Mouse (Mus musculus) intestine, embryonic 16.5 days (tissue): ENCODE data around the gene Fbxw20. TPM values are rescaled to one million over a fixed set of nuclear protein-coding genes. Genes with fewer than 3 reads are reported as not detected.
"Not testable (repeated sequence)": the region's sequence is repeated elsewhere in the genome, so short reads cannot be mapped to it uniquely, and the experiment has no call there.

ENCODE experiments used
- ATAC-seq: fragments of 200-750 bp; cut with Nextera tagmentation; 2 replicates; pipeline ENCODE4 v1.8.0; 2017; ENCODE audit warnings: moderate TSS enrichment, moderate library complexity
- H3K27ac ChIP-seq: fragments of 300-500 bp; sonication (generic); 2 replicates; pipeline ENCODE4 v1.5.1; 2014; ENCODE audit warnings: mild to moderate bottlenecking, low read length
- H3K27me3 ChIP-seq: fragments of 300-500 bp; sonication (generic); replicated peaks from 2 replicates; pipeline ENCODE4 v1.6.1; 2014; ENCODE audit warnings: low read length, control low read depth, mixed read lengths; ENCODE audit not compliant: control insufficient read depth, insufficient read depth
- H3K36me3 ChIP-seq: fragments of 300-500 bp; sonication (generic); 2 replicates; pipeline ENCODE4 v1.6.1; 2014; ENCODE audit warnings: low read length, control low read depth; ENCODE audit not compliant: control insufficient read depth, insufficient read depth
- H3K4me1 ChIP-seq: fragments of 300-500 bp; sonication (generic); 2 replicates; pipeline ENCODE4 v1.6.1; 2014; ENCODE audit warnings: low read length, control low read depth, mixed read lengths; ENCODE audit not compliant: control insufficient read depth, insufficient read depth
- H3K4me2 ChIP-seq: fragments of 300-500 bp; sonication (generic); 2 replicates; pipeline ENCODE4 v1.6.1; 2014; ENCODE audit warnings: low read depth, low read length, control low read depth
- H3K4me3 ChIP-seq: fragments of 300-500 bp; sonication (generic); 2 replicates; pipeline ENCODE4 v1.5.1; 2014; ENCODE audit warnings: mild to moderate bottlenecking, low read length
- H3K9ac ChIP-seq: fragments of 300-500 bp; sonication (generic); 2 replicates; pipeline ENCODE4 v1.6.1; 2014; ENCODE audit warnings: low read depth, low read length
- H3K9me3 ChIP-seq: fragments of 300-500 bp; sonication (generic); 2 replicates; pipeline ENCODE4 v1.6.1; 2016; ENCODE audit warnings: low read length, control low read depth; ENCODE audit not compliant: control insufficient read depth
- WGBS: fragments of 180-500 bp; shearing (Covaris S2); extraction: QIAGEN DNeasy Blood & Tissue Kit; methylation state at CpG from one replicate; pipeline ENCODE4 v1.1.7; 2014; 5-methylcytosine and 5-hydroxymethylcytosine counted together
- polyA plus RNA-seq: library from polyadenylated mRNA; unstranded; fragments of >200 nt; fragmentation: Nextera tagmentation; extraction: Ambion mirVana; gene quantifications from 2 replicates; pipeline ENCODE4 v1.2.1, GENCODE M21; 2015

Fbxw20 gene
- polyA plus RNA-seq = not detected in 2 replicates

GRCm38 (mm10) chr9:109234654-109235053 lies at the start of gene Fbxw20:
Gene Fbxw20 (minus strand): TSS chr9:109234754.
- H3K4me2 ChIP-seq = no peak within 1 kb of the TSS
- WGBS = 73% methylated on average over 1 of the region's 1 CpGs
- ATAC-seq = no peak
- H3K4me1 ChIP-seq = no peaks in the 10 kb centered on the region
- H3K36me3 ChIP-seq = no peaks in the 10 kb centered on the region
- no peaks in the 10 kb centered on the region for H3K27me3 ChIP-seq
- no peak within 1 kb of the TSS for H3K4me3 ChIP-seq
- no peaks in the 10 kb centered on the region for H3K9me3 ChIP-seq
- H3K27ac ChIP-seq = no peak within 1 kb of the TSS
- H3K9ac ChIP-seq = no peak within 1 kb of the TSS

- Histone ChIP-seq H3K27ac (no peak overlapping the region), H3K9ac (no peak overlapping the region), H3K4me2 (no peak overlapping the region), H3K4me3 (no peak overlapping the region), H3K4me1 (no peaks in the 10 kb centered on the region), H3K27me3 (no peaks in the 10 kb centered on the region), H3K36me3 (no peaks in the 10 kb centered on the region), H3K9me3 (no peaks in the 10 kb centered on the region)
- ATAC-seq = no peak
- 76% methylated on average over 2 of the region's 2 CpGs for WGBS
Observed at GRCm38 (mm10) chr9:109263041-109263440, 28.5 kb upstream of the Fbxw20 start.

DNA sequence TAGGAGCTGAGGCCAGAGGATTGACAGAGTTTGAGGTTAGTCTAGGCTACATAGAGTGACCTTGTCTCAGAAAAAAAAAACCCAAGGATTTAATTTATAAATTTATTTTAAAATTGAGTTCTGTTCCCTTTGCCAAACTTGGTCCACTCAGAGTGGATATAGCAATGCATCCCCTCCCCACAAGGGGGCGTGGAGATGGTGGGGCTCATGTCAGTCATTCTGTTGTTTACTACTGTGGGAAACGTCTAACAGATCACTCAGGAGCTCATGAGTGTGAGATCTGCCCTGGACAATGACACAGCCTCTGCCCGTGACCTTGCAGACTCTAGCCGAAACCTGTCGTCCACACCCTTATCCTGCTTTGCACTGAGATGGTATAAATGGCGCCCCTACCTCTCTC lies 16.1 kb downstream of the Fbxw20 start:
- no peaks in the 10 kb centered on the region for H3K36me3 ChIP-seq
- 66% methylated on average over 6 of the region's 6 CpGs for WGBS
- ATAC-seq = no peak
- H3K27me3 ChIP-seq = no peaks in the 10 kb centered on the region
- H3K9ac ChIP-seq = no peak overlapping the region
- H3K9me3 ChIP-seq = no peaks in the 10 kb centered on the region
- no peaks in the 10 kb centered on the region for H3K4me1 ChIP-seq
- no peak overlapping the region for H3K4me3 ChIP-seq
- H3K4me2 ChIP-seq = no peak overlapping the region
- H3K27ac ChIP-seq = no peak overlapping the region

DNA sequence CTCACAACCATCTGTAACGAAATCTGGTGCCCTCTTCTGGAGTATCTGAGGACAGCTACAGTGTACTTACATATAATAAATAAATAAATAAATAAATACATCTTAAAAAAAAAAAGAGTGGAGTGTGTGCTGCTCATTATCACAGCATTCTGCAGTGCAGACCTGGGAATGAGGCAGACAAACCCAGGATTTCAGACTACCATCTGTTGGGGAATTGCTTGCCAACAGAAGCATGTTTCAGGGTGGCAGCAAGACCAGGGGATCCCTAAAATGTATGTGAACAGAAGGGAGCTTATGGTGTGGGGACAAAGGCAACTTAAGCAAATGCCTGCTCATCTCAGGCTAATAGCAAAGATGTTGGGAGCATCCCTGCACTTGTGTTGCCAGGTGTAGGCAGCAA lies 33.2 kb downstream of the Fbxw20 start:
- not testable (repeated sequence) for H3K9me3 ChIP-seq, H3K36me3 ChIP-seq, H3K4me3 ChIP-seq, ATAC-seq, H3K27ac ChIP-seq, H3K4me1 ChIP-seq, H3K9ac ChIP-seq, H3K27me3 ChIP-seq, H3K4me2 ChIP-seq
- 67% methylated on average over 1 of the region's 1 CpGs for WGBS

- no peaks in the 10 kb centered on the region for H3K4me1 ChIP-seq
- no peak overlapping the region for H3K4me2 ChIP-seq
- WGBS = 85% methylated on average over 1 of the region's 1 CpGs
- no peak overlapping the region for H3K9ac ChIP-seq
- no peak overlapping the region for H3K27ac ChIP-seq
- no peaks in the 10 kb centered on the region for H3K9me3 ChIP-seq
- no peaks in the 10 kb centered on the region for H3K27me3 ChIP-seq
- H3K36me3 ChIP-seq = no peaks in the 10 kb centered on the region
- no peak for ATAC-seq
- no peak overlapping the region for H3K4me3 ChIP-seq
Observed at GRCm38 (mm10) chr9:109200349-109200748, 34.2 kb downstream of the Fbxw20 start.

- no peak for ATAC-seq
- Histone ChIP-seq H3K9me3 (no peaks in the 10 kb centered on the region), H3K27ac (no peak overlapping the region), H3K27me3 (no peaks in the 10 kb centered on the region), H3K4me1 (no peaks in the 10 kb centered on the region), H3K4me2 (no peak overlapping the region), H3K9ac (no peak overlapping the region), H3K4me3 (no peak overlapping the region), H3K36me3 (no peaks in the 10 kb centered on the region)
- 67% methylated on average over 1 of the region's 1 CpGs for WGBS
Observed at GRCm38 (mm10) chr9:109199353-109199752, 35.2 kb downstream of the Fbxw20 start.

- not testable (repeated sequence) for H3K36me3 ChIP-seq, H3K4me3 ChIP-seq, H3K9ac ChIP-seq, H3K4me2 ChIP-seq, H3K27ac ChIP-seq, H3K27me3 ChIP-seq, ATAC-seq, H3K4me1 ChIP-seq, H3K9me3 ChIP-seq
- 73% methylated on average over 3 of the region's 3 CpGs for WGBS
Observed at GRCm38 (mm10) chr9:109195875-109196274, 38.7 kb downstream of the Fbxw20 start, which contains the start of gene Fbxw13. Gene Fbxw13 (minus strand): TSS chr9:109195975.

DNA sequence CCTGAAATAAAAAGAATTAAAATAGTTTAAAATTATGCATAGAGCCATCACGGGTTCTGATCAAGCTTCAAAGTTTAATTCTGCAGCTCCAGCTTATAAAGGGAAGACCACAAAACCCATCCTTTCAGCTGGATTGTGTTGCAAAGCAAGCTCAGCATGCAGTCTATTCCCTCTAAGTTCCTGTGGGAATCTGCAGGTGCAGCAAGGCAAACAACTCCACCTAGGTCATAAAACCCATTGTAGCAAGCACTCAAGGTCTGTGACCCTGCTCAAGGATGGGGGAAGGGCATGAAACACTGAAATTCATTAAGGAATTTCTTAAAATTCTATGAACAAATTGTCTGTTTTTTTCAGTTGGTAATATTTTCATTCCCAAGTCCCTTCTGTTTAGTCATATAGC lies 57.3 kb downstream of the Fbxw20 start:
- 67% methylated on average over 1 of the region's 1 CpGs for WGBS
- H3K36me3 ChIP-seq = no peaks in the 10 kb centered on the region
- no peak overlapping the region for H3K9ac ChIP-seq
- H3K4me3 ChIP-seq = no peak overlapping the region
- H3K4me2 ChIP-seq = no peak overlapping the region
- no peaks in the 10 kb centered on the region for H3K27me3 ChIP-seq
- H3K27ac ChIP-seq = no peak overlapping the region
- no peaks in the 10 kb centered on the region for H3K9me3 ChIP-seq
- peak; percentile 85; the same call in 1 of the 2 replicates for ATAC-seq
- no peaks in the 10 kb centered on the region for H3K4me1 ChIP-seq

DNA sequence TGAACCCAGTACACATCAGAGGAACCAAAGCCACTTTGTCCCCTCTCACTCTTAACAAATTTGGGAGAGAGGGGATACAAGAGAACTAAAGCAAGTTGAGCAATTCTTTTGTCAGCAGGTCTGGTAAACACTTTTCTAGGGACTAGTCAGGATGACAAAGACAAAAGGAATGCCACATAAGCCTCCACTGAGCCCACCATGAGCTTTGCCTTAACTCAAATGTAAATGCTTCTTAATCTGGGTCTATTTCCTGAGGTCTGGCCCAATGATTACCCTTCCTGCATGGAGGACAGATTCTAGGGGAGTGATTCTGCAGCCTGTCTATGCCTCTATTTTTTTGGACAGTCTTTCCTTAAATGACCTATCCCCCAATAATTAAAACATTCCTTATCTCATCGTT lies 58.3 kb downstream of the Fbxw20 start:
- Histone ChIP-seq H3K4me2 (no peak overlapping the region), H3K4me3 (no peak overlapping the region), H3K9ac (no peak overlapping the region), H3K9me3 (no peaks in the 10 kb centered on the region), H3K36me3 (no peaks in the 10 kb centered on the region), H3K27ac (no peak overlapping the region), H3K4me1 (no peaks in the 10 kb centered on the region), H3K27me3 (no peaks in the 10 kb centered on the region)
- ATAC-seq = no peak
- 85% methylated on average over 1 of the region's 1 CpGs for WGBS
